Mouse (Mus musculus) forebrain, embryonic 10.5 days (tissue): Measurements from ENCODE around the gene Htatip2. TPM values are rescaled to one million over a fixed set of nuclear protein-coding genes. Genes with fewer than 3 reads are reported as not detected.
A peak's percentile ranks its signal among the peaks of the same experiment; 100 is the strongest.

ENCODE experiments used
- DNase-seq: peaks from one replicate; pipeline ENCODE4 v3.0.0-alpha.2; 2017; ENCODE audit warnings: low spot score; ENCODE audit errors: extremely low spot score
- H3K27ac ChIP-seq: fragments of 300-500 bp; sonication (generic); 2 replicates; pipeline ENCODE4 v1.5.1; 2016; ENCODE audit warnings: mild to moderate bottlenecking
- H3K27me3 ChIP-seq: fragments of 300-500 bp; sonication (generic); 2 replicates; pipeline ENCODE4 v1.6.1; 2016; ENCODE audit warnings: mild to moderate bottlenecking; ENCODE audit not compliant: poor library complexity, severe bottlenecking
- H3K36me3 ChIP-seq: fragments of 300-500 bp; sonication (generic); replicated peaks from 2 replicates; pipeline ENCODE4 v1.6.1; 2016; ENCODE audit warnings: mild to moderate bottlenecking, moderate library complexity
- H3K4me1 ChIP-seq: fragments of 300-500 bp; sonication (generic); 2 replicates; pipeline ENCODE4 v1.6.1; 2016
- H3K4me3 ChIP-seq: fragments of 300-500 bp; sonication (generic); 2 replicates; pipeline ENCODE4 v1.5.1; 2016; ENCODE audit warnings: mild to moderate bottlenecking, moderate library complexity
- H3K9me3 ChIP-seq: fragments of 300-500 bp; sonication (generic); 2 replicates; pipeline ENCODE4 v1.6.1; 2016; ENCODE audit warnings: mild to moderate bottlenecking, moderate library complexity
- WGBS: fragments of 180-500 bp; shearing (Covaris S2); methylation state at CpG from one replicate; pipeline ENCODE4 v1.1.7; 2016; 5-methylcytosine and 5-hydroxymethylcytosine counted together
- polyA plus RNA-seq: library from polyadenylated mRNA; unstranded; fragments of >200 nt; fragmentation: Nextera tagmentation; extraction: Ambion mirVana; gene quantifications from 2 replicates; pipeline ENCODE4 v1.2.1, GENCODE M21; 2016

Htatip2 gene
- polyA plus RNA-seq = 2.8 and 4.2 TPM in 2 replicates

DNA sequence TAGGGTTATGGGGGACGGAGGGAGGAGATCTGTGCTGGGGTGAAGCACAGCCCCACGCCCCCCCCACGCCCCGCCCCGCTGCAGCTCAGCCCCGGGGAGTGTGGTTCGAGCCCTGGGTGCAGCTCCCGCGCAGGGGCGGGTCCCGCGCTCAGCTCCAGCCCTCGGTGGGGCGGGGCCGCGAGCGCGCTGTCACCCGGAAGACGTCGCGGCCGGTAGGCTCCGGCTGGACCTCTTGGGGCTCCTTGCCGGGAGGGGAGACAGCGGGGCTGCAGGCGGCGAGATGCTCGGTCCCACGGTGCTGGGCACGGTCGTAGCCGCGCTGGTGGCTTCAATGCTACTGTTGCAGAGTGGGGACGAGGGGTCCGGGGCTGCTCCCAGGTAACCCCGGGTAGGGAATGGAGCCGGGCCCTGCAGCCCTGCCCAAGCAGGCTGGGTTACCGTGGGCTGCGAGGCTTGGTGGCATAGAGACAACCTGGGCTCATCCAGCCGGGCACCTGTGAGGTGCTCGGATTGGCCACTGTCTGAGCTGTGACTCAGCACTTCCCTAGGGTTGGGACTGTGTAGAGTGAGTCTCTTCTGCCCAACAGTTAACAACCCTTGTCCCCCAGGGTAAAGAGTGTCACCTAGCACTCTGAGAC is at the start of gene Htatip2:
Htatip2 (plus strand) TSS at position 182 of the 638 bp plus-strand sequence.
- peak; percentile 24 for DNase-seq

DNA sequence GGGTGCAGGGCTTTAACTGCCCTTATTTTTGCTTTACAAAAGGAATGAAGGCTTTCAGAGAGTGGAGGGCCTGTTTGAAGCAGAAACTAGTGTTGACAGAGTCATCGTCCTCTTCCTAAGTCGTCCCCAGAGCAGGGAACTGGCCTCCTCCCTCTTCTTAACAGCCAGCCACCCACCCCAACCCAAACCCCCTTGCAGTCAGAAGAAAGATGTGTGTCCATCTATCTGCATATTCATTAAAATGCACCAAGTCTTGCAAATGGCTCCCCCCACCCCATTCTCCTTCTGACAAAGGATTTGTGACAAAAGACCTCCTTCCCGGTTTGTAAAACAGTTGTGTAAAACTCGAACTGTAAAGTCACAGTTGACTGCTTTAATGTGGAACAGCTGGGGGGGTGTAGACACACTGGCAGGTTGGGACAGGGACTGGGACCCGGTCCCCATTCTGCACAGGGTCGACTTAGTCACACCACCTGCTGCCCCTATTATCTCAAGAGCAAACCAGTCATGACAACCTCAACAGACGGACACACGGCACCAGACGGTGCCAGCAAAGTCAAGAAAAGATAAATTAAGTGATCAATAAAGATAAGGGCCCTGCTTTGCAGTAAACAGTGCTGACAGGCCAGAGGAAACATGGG is 49.4 kb upstream of the Htatip2 start:
- Histone ChIP-seq H3K9me3 (no peaks in the 10 kb centered on the region), H3K4me1 (peaks cover 20% of the 10 kb centered on the region), H3K27me3 (peaks cover 98% of the 10 kb centered on the region), H3K27ac (no peak overlapping the region), H3K4me3 (no peak overlapping the region), H3K36me3 (no peaks in the 10 kb centered on the region)
- no peak for DNase-seq
- 46% methylated on average over 9 of the region's 9 CpGs for WGBS

More for the DNA sequence above, at the start of gene Htatip2:
- Histone ChIP-seq H3K36me3 (no peaks in the 10 kb centered on the region), H3K4me1 (peaks cover 8% of the 10 kb centered on the region), H3K27ac (peak within 1 kb of the TSS; percentile 72), H3K4me3 (peak within 1 kb of the TSS; percentile 62), H3K27me3 (peaks cover 100% of the 10 kb centered on the region), H3K9me3 (peaks cover 13% of the 10 kb centered on the region)
- 2% methylated on average over 42 of the region's 42 CpGs for WGBS

DNA sequence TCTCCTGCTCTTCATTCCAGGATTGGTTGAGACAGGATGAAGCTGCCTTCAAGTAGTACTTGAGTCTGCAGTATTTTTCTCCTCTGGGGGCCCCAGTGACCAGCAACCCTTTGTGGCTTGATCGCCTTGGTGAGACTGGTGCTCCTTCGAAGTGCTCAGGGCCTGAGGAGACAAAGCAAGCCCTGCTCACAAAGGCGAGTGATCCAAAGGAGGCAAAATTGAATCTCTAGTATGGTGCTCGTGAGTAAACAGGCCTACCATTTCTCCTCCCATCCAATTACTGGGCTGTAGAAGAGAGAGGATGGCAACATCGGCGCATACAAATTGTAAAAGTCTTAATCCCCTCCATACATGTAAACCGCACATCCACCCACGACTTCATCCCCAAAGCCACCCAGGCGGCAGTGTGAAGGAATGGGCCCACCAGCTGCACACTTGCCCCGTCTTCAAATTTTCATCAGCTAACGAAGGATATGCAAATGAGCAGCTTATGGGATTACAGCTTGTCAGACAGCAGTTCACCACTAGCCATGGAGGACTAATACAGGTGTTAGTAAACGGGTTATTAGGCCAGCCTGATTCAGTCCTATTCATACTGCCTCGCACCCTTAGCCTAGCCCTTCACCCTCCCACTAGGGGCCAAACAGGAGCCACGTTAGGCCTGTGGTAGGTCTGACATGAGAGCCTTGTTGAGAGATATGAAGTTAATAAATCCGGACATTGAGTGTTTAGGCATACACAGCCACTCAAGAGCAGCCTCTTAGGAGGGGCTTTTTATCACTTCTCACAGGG is 40.8 kb upstream of the Htatip2 start:
- H3K4me1 ChIP-seq = peaks cover 17% of the 10 kb centered on the region
- WGBS = 47% methylated on average over 15 of the region's 15 CpGs
- H3K27ac ChIP-seq = no peak overlapping the region
- H3K9me3 ChIP-seq = no peaks in the 10 kb centered on the region
- no peak overlapping the region for H3K4me3 ChIP-seq
- no peaks in the 10 kb centered on the region for H3K36me3 ChIP-seq
- H3K27me3 ChIP-seq = peaks cover 99% of the 10 kb centered on the region
- DNase-seq = no peak

DNA sequence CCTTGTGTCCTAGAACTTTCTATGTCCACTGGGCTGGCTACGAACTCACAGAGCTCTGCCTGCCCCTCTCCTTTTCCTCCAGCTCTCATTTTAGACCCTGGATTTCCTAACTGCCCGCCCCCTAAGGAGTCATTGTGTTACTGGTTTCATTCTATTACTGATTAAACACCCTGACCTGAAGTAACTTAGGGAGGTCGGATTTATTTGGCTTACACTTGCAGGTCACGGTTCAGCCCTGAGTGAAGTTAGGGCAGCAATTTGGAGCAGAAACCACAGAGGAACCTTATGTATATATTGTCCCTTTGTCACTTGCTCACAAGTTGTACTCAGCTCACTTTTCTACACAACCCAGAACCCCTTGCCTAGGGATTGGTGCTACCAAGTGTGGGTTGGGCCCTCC is 24.6 kb upstream of the Htatip2 start:
- no peak overlapping the region for H3K27ac ChIP-seq

DNA sequence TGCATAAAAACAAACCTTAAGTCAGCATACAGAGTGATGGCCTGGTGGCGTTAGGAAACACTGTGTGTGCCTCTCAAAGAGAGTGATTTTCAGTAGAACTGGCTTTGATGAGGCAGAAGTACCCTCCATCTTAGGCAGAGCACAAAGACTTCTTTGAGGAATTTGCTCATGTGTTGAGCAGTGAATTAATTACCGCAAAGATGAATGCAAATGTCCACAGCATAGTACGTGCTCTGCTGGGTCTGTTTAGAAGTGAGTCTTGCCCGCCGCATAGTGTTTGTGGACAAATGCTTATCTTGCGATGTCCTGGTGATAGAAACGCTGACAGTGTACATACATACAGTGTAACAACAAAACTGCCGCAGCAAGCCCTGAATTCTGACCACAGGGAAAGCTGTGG is 19.5 kb upstream of the Htatip2 start:
- Histone ChIP-seq H3K27ac (no peak overlapping the region), H3K9me3 (no peaks in the 10 kb centered on the region; the same call in 1 of the 2 replicates), H3K27me3 (peaks cover 96% of the 10 kb centered on the region), H3K36me3 (no peaks in the 10 kb centered on the region), H3K4me1 (peaks cover 37% of the 10 kb centered on the region), H3K4me3 (no peak overlapping the region)
- 58% methylated on average over 8 of the region's 8 CpGs for WGBS
- no peak for DNase-seq

More for the DNA sequence above, 24.6 kb upstream of the Htatip2 start:
- no peaks in the 10 kb centered on the region for H3K36me3 ChIP-seq
- peaks cover 96% of the 10 kb centered on the region for H3K27me3 ChIP-seq
- H3K4me1 ChIP-seq = peaks cover 9% of the 10 kb centered on the region
- H3K9me3 ChIP-seq = no peaks in the 10 kb centered on the region; the same call in 1 of the 2 replicates
- no peak for DNase-seq
- H3K4me3 ChIP-seq = no peak overlapping the region
- 64% methylated on average over 4 of the region's 4 CpGs for WGBS

DNA sequence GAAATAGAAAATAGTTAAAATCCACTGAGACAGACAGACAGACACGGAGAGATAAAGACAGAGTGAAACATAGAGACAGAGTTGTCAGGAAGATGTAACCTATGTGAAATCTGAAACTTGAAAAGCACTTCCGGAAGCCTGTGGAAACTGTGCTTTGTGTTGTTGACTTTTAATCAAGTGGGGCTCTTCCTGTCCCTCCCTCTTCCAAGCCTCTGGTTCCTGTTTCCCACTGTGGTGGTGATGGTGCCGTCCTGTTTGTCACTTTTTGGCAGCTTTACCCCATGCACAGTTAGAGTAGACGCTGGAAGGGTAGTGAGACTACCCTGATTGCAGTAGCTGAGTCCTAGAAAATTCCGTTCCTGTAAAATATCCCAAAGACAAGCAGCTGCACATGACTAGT is 17.4 kb upstream of the Htatip2 start:
- WGBS = 43% methylated on average over 5 of the region's 5 CpGs
- H3K4me1 ChIP-seq = peaks cover 37% of the 10 kb centered on the region
- H3K27me3 ChIP-seq = peaks cover 98% of the 10 kb centered on the region
- H3K4me3 ChIP-seq = no peak overlapping the region
- 0 out of 2 replicates have a peak overlapping the region, but pooled peaks have one; percentile 16 for H3K27ac ChIP-seq
- no peaks in the 10 kb centered on the region for H3K36me3 ChIP-seq
- DNase-seq = no peak
- H3K9me3 ChIP-seq = no peaks in the 10 kb centered on the region; the same call in 1 of the 2 replicates

DNA sequence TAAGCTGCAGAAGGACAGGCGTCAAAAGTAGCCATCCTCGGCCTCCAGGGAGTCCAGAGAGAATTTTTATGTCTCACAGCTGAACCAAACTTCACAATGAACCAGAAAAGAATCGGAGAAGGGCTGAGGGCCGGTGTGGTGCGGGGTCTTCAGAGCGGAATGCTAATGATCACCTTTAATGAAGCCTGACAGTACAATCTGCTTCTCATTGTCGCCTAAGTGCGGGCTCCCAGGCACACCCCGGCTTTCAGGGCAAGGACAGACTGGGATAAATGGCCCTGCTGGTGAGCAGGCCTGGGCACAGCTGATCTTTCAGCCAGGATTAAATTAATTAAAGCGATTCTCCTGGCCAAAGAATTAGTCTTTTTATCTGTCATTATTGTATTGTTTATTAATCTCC is 17.0 kb upstream of the Htatip2 start:
- Histone ChIP-seq H3K4me1 (peaks cover 37% of the 10 kb centered on the region), H3K4me3 (no peak overlapping the region), H3K36me3 (no peaks in the 10 kb centered on the region), H3K9me3 (no peaks in the 10 kb centered on the region; the same call in 1 of the 2 replicates), H3K27me3 (peaks cover 98% of the 10 kb centered on the region), H3K27ac (0 out of 2 replicates have a peak overlapping the region, but pooled peaks have one; percentile 16)
- 7% methylated on average over 10 of the region's 10 CpGs for whole genome bisulfite sequencing
- no peak for DNase-seq

DNA sequence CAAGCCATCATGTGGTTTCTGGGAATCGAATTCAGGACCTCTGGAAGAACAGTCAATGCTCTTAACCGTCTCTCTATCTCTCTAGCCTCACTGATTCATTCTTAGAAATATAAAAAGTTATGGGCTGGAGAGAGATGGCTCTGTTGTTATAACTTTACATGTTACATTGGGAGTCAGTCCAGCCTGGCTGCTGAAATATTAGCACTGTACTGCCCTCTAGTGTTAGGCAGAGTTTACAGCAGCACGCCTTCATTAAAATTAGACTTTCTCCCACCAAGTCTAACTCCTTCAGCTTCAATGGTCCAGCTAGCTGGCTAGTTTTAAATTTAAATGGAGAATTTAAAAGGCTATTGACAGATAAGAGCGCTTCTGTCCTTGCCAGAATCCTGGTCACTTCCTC is 7.8 kb upstream of the Htatip2 start:
- H3K4me3 ChIP-seq = no peak overlapping the region
- peak; percentile 33 for DNase-seq
- 9% methylated on average over 4 of the region's 4 CpGs for WGBS
- no peaks in the 10 kb centered on the region for H3K36me3 ChIP-seq
- H3K4me1 ChIP-seq = peaks cover 5% of the 10 kb centered on the region
- no peak overlapping the region for H3K27ac ChIP-seq
- H3K9me3 ChIP-seq = no peaks in the 10 kb centered on the region
- H3K27me3 ChIP-seq = peaks cover 95% of the 10 kb centered on the region

DNA sequence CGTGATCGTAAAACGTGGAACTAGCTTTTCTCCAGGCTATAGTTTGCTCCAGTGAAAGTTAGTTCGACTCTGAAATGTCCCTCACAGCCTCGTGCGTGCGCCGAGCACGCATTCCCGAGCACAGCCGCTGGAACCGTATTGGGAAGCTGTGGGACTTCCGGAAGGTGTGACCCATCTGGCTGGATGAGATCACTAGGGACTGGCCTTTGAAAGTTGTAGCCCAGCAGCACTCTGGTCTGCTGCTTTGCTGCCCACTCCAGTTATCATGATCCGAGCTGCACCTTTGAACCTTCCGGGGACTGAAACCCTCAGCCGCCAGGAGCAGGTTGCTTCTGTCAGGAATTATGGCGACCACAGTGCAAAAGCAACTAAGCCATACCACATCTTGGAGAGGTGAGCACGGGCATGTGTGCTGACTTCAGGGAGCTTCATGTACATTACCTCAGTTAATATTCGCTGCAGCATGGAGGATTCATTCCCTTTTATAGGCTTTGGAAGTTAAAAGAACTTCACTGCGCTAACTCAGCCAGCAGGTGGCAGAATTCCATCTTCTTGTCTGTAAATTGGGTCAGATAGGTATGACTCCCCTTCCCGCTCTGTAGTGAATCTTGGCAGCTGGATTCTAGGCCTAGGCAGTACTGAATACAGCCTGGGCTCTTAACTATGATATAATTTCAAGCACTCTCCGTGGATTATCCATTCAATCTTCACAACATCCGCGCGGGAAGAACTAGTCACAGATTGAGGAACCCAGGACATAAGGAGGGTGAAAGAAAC is 6.0 kb upstream of the Htatip2 start:
- Histone ChIP-seq H3K27ac (no peak overlapping the region), H3K9me3 (no peaks in the 10 kb centered on the region), H3K4me1 (peaks cover 5% of the 10 kb centered on the region), H3K36me3 (no peaks in the 10 kb centered on the region), H3K27me3 (peaks cover 95% of the 10 kb centered on the region), H3K4me3 (0 out of 2 replicates have a peak overlapping the region, but pooled peaks have one; percentile 13)
- 33% methylated on average over 25 of the region's 25 CpGs for WGBS
- peak; percentile 63 for DNase-seq

DNA sequence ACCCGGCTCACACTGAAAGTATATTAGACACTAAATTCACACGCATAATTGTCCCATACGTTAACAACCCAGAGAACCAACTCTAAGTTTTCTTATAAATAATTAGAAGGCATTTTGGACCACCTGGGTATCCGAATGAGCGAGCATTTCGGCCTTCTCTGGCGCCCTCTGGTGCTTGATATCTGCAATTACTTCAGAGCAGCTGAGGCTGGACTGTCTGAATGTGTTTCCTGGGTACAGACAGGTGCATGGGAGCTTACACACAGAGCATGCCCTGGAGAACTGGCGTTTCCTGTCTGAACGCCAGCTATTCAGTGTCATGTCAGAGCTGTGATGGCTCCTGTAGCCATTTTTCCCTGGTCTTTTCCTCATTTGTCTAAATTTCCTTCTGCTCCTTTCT is 4.1 kb upstream of the Htatip2 start:
- Histone ChIP-seq H3K4me3 (no peak overlapping the region), H3K9me3 (peaks cover 7% of the 10 kb centered on the region), H3K27ac (no peak overlapping the region), H3K36me3 (no peaks in the 10 kb centered on the region), H3K4me1 (peaks cover 13% of the 10 kb centered on the region), H3K27me3 (peaks cover 100% of the 10 kb centered on the region)
- peak; percentile 54 for DNase-seq
- 6% methylated on average over 9 of the region's 9 CpGs for WGBS

DNA sequence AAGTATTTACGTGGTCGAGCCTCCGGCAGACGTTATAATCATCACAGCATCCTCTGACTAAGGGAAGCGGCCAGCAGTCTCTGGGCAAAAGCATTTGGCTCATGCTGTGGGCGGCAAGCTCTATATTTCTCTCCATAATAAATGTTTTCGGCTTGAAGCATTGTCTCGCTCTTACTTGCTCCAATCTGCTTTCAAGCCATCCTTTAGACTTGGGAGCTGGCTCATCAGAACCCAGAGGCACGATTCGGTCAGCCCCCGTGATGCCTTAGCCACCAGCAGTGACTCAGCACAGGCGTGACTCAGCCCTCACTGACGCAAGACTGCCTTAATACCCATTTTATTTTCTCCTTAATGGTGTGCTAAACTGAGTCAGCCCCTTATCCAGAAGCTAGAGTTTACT is 3.7 kb downstream of the Htatip2 start:
- H3K36me3 ChIP-seq = no peaks in the 10 kb centered on the region
- peaks cover 19% of the 10 kb centered on the region for H3K9me3 ChIP-seq
- H3K27me3 ChIP-seq = peaks cover 100% of the 10 kb centered on the region
- H3K4me1 ChIP-seq = peaks cover 8% of the 10 kb centered on the region
- H3K4me3 ChIP-seq = no peak overlapping the region
- 82% methylated on average over 13 of the region's 13 CpGs for WGBS
- H3K27ac ChIP-seq = no peak overlapping the region
- DNase-seq = no peak

DNA sequence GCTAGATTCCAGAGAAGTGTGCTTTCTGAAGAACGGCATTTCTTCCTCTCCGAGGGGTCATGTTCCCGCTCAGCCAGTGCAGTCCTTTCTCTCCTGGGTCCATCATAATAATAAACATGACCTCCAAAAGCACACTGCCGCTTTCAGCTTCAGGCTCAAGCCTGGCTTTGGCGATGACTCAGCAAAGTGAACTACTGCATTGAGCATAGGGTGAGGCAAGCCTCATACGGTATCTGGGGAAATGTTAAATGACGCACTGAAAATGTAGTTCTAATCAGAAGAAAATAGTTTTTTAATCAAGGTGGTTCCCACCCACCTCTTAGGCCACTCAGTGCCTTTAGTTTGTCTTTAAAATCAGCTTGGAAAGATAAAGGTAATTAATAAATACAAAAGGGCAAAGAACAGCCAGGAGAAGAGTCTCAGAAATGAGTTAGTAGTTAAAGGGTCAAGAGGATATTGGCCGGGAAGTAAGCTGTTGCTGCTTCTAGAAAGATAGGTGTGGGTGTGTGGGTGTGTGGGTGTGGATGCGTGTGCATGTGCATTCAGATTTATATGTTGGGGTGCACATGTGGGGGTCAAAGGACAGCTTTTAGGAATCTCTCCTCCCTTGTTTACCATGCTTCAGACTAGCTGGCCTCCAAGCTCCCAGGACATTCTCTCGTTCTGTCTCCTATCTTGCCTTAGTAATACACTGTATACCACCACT is 5.2 kb downstream of the Htatip2 start:
- peaks cover 18% of the 10 kb centered on the region for H3K9me3 ChIP-seq
- H3K27me3 ChIP-seq = peaks cover 99% of the 10 kb centered on the region
- H3K4me3 ChIP-seq = no peak overlapping the region
- H3K36me3 ChIP-seq = no peaks in the 10 kb centered on the region
- H3K4me1 ChIP-seq = peaks cover 11% of the 10 kb centered on the region
- H3K27ac ChIP-seq = no peak overlapping the region
- 83% methylated on average over 10 of the region's 10 CpGs for WGBS
- DNase-seq = no peak
